Mouse (Mus musculus) effector memory CD4-positive, alpha-beta T cell, adult 5 months (primary cell): Measurements from ENCODE around the gene Rorc. TPM values are rescaled to one million over a fixed set of nuclear protein-coding genes. Genes with fewer than 3 reads are reported as not detected.

Experiments used
- polyA plus RNA-seq: library from polyadenylated mRNA; unstranded; fragments of 100-300 nt; shearing (Covaris generic); gene quantifications from one replicate; pipeline ENCODE4 v1.2.1, GENCODE M21; 2017

Gene Rorc
- polyA plus RNA-seq = not detected

DNA sequence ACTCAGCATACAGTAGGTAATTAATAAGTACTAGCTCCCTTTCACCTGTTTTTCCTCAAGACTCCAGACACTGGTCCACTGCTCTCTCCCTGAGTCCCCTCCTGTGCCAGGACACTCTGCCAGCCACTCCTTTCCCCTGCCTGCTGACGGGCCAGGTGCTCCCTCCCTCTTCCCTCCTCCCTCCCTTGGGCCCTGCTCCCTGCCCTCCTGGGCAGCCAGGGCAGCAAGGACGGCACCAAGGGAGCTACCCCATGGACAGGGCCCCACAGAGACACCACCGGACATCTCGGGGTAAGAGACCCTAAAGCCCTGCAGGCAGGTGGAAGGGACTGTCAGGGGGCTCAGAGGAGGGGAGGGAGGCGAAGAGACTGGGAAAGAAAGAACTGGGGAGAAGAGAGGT, at the start of gene Rorc:
TSS of gene Rorc (plus strand) at position 154 of the 400 bp plus-strand sequence.

GRCm38 (mm10) chr3:94341959-94342422, 30.6 kb upstream of the Rorc start, which contains the start of gene Them5:
Gene Them5 (plus strand): TSS chr3:94342099.

DNA sequence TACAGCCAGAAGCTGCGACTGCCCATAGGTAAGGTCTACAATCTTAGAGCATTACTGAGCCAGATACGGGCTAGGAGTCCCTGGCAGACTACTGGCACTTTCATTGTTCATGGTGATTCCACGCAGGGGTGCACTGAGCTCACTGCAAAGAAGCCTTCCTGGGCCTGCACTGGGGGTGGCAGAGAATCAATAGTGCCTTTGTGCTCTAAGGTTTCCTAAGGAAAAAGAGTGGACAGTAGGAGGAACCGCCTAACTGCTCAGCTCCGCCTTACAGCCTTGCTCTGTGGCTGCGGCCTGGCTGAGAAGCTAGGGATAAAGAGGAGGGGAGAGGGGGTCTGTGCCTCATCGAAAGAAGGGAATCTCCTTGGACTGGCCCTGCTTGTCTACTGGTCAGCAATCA, 10.5 kb upstream of the Rorc start, which contains the start of gene C2cd4d:
TSS of gene C2cd4d (plus strand) at position 301 of the 400 bp plus-strand sequence.

DNA sequence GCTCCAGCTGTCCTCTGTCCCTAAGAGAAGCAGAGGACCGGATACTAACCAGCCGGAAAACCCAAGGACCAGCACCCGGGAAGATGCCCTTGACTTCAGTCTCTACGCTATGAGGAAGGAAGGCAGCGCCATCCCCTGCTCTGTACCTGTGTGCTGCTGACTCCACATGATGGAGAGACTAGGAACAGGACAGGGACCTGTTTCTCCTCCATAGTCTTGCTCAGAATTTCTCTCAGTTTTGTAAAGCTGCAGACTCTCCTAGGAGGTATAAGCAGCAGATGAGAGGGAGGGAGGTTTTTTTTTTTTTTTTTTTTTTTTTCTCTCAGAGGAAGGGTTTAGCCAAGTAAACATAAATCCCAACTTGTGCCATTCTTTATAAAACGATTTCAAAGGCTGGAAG, 25.6 kb downstream of the Rorc start, which contains the start of gene Lingo4:
TSS of gene Lingo4 (plus strand) at position 301 of the 400 bp plus-strand sequence.

DNA sequence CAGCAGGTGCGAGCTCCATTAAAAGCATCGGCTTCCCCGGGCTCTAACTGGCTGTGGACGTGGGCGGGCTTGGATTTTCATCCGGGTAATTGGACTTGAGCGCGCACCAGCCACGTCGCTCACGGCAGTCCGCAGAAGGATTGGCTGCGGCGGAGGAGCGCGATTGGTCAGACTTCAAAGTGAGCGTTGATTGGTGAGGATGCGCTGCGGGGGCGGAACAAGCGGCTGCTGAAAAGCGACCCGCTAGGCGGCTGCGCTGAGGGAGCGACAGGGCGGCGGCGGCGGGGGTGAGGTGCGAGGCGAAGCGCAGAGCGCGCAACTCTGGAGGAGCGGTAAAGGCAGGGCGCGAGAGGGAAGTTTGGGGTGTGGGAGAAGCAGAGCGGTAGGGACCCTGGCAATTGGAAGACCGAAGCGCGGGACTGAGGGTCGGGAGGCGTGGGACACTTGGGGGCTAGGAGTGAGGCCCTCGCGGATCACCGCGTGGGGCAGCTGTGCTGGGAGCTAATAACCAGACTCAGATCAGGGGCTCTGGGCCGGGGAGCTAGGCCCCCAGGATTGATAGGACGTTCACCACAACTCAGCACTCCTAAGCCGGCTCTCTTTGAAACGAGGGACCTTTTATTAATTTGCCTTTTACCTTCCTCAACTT, 40.6 kb downstream of the Rorc start, which contains the start of gene Tdrkh:
TSS of gene Tdrkh (plus strand) at position 243 of the 649 bp plus-strand sequence.

DNA sequence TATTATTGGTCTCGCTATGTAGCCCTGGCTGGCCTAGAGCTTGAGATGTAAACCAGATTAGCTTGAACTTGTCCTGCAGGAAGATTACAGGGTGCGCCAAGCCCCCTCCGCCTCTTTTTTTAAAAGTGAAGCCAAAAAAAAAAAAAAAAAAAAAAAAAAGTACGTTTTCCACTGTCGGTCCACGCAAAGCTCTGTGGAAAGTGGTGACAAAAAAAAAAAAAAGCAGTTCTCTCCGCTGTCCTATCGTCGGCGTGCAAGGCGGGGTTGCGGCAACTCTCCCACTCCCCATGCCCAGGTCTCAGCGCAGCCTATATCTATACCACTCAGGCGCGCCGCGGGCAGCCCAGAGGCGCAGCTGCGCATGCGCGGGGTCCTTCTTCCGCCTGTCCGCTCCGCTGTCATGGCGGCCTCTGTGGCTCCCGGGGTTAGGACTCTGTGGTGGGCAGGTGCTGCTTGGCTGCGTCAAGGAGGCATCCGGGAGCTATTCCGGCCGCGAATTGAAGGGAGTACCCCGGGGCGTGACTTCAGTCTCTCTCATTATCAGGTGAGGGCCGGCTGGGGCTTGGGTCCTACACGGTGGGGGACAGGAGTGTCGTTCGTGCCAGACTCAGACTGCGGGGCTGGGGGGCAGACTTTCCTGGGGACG, 70.5 kb downstream of the Rorc start, which contains the start of gene Mrpl9:
TSS of gene Mrpl9 (plus strand) at position 368 of the 646 bp plus-strand sequence.

GRCm38 (mm10) chr3:94443597-94443964, 71.0 kb downstream of the Rorc start, which contains the start of gene Oaz3:
Gene Oaz3 (minus strand): TSS chr3:94443915.

Other genes with a start within 250 kb of the Rorc start
- gene Gm10696, start 194.6 kb upstream of the Rorc start, polyA plus RNA-seq = not detected
- not detected for gene Gm5286, start 176.1 kb upstream of the Rorc start, polyA plus RNA-seq
- not detected for gene Gm4778, start 108.8 kb upstream of the Rorc start, polyA plus RNA-seq
- 5.0 TPM for gene Them4, start 62.7 kb upstream of the Rorc start, polyA plus RNA-seq
- not detected for gene Them5, start 30.7 kb upstream of the Rorc start, polyA plus RNA-seq
- not detected for gene C2cd4d, start 10.4 kb upstream of the Rorc start, polyA plus RNA-seq
- gene Lingo4, start 25.7 kb downstream of the Rorc start, polyA plus RNA-seq = not detected
- gene Tdrkh, start 40.5 kb downstream of the Rorc start, polyA plus RNA-seq = 2.5 TPM
- gene Mrpl9, start 70.5 kb downstream of the Rorc start, polyA plus RNA-seq = 61.5 TPM
- gene Oaz3, start 71.1 kb downstream of the Rorc start, polyA plus RNA-seq = 1.8 TPM
- gene Celf3, start 105.5 kb downstream of the Rorc start, polyA plus RNA-seq = not detected
- 1.8 TPM for gene Riiad1, start 107.5 kb downstream of the Rorc start, polyA plus RNA-seq
- 15.6 TPM for gene Snx27, start 209.9 kb downstream of the Rorc start, polyA plus RNA-seq